Mouse (Mus musculus) spleen, adult 2 months (tissue): ENCODE data around the gene BC025446. TPM values are rescaled to one million over a fixed set of nuclear protein-coding genes. Genes with fewer than 3 reads are reported as not detected.

Experiments used
- DNase-seq, 2 experiments: peaks; one replicate each; pipeline versions ENCODE4 v3.0.0 to v3.0.0-alpha.2; 2012 to 2021; ENCODE audit warnings: low spot score in 2 of 2, low read depth in 1 of 2
- H3K27ac ChIP-seq: fragments of 200-500 bp; 2 replicates; pipeline ENCODE4 v1.5.1; 2012; ENCODE audit warnings: low read length, inconsistent platforms; ENCODE audit not compliant: insufficient read depth
- H3K27me3 ChIP-seq: fragments of 200-500 bp; 2 replicates; pipeline ENCODE4 v1.6.1; 2012; ENCODE audit warnings: mild to moderate bottlenecking, moderate library complexity, low read length, inconsistent platforms; ENCODE audit not compliant: control insufficient read depth, insufficient read depth
- H3K36me3 ChIP-seq: fragments of 200-500 bp; 2 replicates; pipeline ENCODE4 v1.6.1; 2012; ENCODE audit warnings: mild to moderate bottlenecking, low read length, inconsistent platforms; ENCODE audit not compliant: control insufficient read depth, insufficient read depth
- H3K4me1 ChIP-seq: fragments of 200-500 bp; 2 replicates; pipeline ENCODE4 v1.6.1; 2011; ENCODE audit warnings: inconsistent platforms; ENCODE audit not compliant: control insufficient read depth, insufficient read depth, insufficient read length
- H3K4me3 ChIP-seq: fragments of 200-500 bp; 2 replicates; pipeline ENCODE4 v1.5.1; 2011; ENCODE audit warnings: mild to moderate bottlenecking, inconsistent platforms; ENCODE audit not compliant: insufficient read depth, insufficient read length; ENCODE audit errors: extremely low read depth
- CTCF ChIP-seq: fragments of 200-500 bp; IDR thresholded peaks from 2 replicates; pipeline ENCODE4 v1.5.1; 2011; ENCODE audit warnings: mild to moderate bottlenecking, inconsistent platforms; ENCODE audit not compliant: insufficient read depth, insufficient read length, insufficient replicate concordance; ENCODE audit errors: extremely low read depth
- POLR2A ChIP-seq: fragments of 200-500 bp; IDR thresholded peaks from 2 replicates; pipeline ENCODE4 v1.6.1; 2011; ENCODE audit warnings: low read depth, low read length, inconsistent platforms
- WGBS: fragments of 180-500 bp; shearing (Covaris S2); methylation state at CpG from one replicate; pipeline ENCODE4 v1.1.7; 2018; 5-methylcytosine and 5-hydroxymethylcytosine counted together
- polyA plus RNA-seq: library from polyadenylated mRNA; depleted of rRNA; stranded (reverse); fragments of >200 nt; gene quantifications from 2 replicates; pipeline ENCODE4 v1.2.3, GENCODE M21; 2012

BC025446 gene
- polyA plus RNA-seq, 1 experiment: not detected

DNA sequence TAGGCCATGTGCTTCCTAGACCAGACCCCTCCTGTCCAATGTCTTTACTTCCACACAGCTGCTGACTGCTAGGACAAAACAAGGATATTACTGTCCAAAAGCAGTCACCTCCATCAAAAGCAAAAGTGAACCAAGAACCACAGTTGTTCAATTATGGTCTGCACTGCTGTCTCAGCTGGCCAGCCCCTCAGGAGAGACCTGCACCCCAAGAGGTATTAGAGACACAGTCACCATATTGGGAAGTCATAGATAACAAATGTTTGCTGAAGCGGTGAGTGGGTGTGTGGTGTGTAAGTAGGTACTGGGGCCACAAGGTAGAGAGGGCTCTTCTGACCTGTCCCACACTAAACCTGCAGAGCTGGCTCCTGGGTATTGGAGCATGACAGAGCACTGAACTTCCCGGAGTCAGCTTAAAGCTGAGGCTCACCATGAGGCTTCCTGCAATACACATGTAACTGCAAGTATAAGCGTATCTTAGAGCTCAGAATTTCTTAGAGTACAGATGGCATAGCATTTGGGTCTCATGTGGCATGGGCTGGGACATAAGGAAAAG lies 21.6 kb downstream of the BC025446 start:
- TF ChIP-seq CTCF: no peak
- TF ChIP-seq POLR2A: no peak
- 87% methylated on average over 3 of the region's 3 CpGs for WGBS
- H3K4me3 ChIP-seq: no peak overlapping the region
- H3K36me3 ChIP-seq: no peaks in the 10 kb centered on the region
- H3K27me3 ChIP-seq: no peaks in the 10 kb centered on the region
- H3K27ac ChIP-seq: no peak overlapping the region
- DNase-seq: no peak
- no peaks in the 10 kb centered on the region for H3K4me1 ChIP-seq

DNA sequence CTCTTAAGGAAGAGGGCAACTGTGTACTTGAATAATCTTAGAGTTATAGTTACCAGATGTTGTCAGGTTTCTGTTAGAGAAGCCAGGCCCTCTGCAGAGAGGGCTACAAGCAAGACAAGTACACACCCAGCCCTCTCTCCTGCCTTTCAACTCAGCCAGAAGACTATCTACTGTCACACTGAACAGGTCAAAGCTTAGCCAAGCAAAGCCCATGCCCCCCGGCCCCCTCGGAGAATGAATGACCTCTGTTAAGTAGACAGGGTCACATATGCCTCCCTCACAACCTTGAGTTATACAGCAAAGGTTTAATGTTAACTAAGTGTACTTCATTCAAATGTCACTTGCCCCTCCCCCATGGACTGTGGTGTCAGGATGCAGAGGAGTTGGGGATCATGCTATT lies 24.4 kb downstream of the BC025446 start:
- no peak for DNase-seq
- no peak overlapping the region for H3K27ac ChIP-seq
- H3K27me3 ChIP-seq: no peaks in the 10 kb centered on the region
- TF ChIP-seq CTCF (no peak), POLR2A (no peak)
- no peaks in the 10 kb centered on the region for H3K4me1 ChIP-seq
- no peak overlapping the region for H3K4me3 ChIP-seq
- no peaks in the 10 kb centered on the region for H3K36me3 ChIP-seq
- 78% methylated on average over 2 of the region's 2 CpGs for whole genome bisulfite sequencing

DNA sequence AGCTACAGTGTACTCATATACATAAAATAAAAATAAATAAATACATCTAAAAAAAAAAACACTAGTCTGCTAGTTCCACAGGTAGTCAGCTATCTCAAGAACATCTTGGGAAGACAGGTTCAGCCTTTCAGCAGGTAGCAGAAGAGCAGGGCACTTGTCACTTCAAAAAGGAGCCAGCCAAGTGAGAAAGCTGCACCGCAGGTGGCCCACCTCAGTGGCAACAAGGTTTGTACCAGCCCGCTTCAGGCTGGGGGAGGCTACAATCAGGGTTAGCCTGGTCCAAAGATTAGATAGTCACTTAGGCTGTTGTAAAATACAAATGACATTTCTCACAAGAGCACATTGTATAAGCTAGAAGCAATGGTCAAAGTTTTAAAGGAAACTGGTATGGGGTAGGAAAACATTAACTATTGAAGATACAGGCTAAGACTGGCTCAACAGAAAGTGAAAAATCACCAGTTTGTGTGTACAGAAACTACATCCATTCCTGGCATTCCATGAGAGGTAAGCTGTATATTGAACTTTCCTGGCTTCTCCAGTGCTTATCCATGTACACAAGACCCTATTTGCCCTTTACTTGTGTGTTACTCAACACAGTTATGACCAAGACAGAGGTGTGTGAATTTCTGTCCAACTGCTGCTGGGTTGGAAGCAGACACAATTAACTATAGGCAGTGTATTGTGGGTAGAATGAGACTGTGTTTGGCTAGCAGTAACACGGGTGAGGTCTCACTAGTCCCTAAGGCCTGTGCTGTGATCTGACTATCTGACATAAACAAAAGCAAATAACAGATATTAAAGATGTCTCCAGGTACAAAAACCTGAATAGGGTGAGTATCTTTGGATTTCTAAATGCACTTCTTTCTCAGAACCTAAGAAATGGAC lies 26.8 kb downstream of the BC025446 start:
- no peak for DNase-seq
- H3K4me1 ChIP-seq: no peaks in the 10 kb centered on the region
- WGBS: 83% methylated on average over 3 of the region's 3 CpGs
- no peak overlapping the region for H3K27ac ChIP-seq
- H3K4me3 ChIP-seq: no peak overlapping the region
- no peak for TF ChIP-seq POLR2A
- no peak for TF ChIP-seq CTCF
- H3K27me3 ChIP-seq: no peaks in the 10 kb centered on the region
- H3K36me3 ChIP-seq: no peaks in the 10 kb centered on the region

DNA sequence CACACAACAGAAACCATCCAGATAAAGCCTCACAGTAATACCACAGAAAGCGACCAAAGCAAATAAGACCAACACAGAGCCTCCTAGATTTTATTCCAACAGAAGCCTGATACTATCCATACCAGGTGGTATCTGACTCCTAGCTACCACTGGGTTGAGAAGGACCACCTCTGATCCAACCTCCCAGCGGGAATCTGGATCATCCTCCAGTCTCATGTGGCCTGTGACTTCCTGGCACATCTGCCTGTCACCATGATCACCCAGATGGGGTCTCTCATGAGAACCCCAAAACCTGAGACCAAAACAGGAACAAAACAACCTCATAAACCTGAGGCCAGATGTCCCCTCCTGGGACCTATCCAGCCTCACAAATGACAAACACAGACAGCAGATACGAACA lies 38.5 kb downstream of the BC025446 start:
- Histone ChIP-seq H3K4me1 (no peaks in the 10 kb centered on the region), H3K36me3 (no peaks in the 10 kb centered on the region), H3K27ac (no peak overlapping the region), H3K27me3 (no peaks in the 10 kb centered on the region), H3K4me3 (no peak overlapping the region)
- no peak for DNase-seq
- 85% methylated on average over 3 of the region's 3 CpGs for WGBS
- TF ChIP-seq POLR2A: no peak
- no peak for TF ChIP-seq CTCF

DNA sequence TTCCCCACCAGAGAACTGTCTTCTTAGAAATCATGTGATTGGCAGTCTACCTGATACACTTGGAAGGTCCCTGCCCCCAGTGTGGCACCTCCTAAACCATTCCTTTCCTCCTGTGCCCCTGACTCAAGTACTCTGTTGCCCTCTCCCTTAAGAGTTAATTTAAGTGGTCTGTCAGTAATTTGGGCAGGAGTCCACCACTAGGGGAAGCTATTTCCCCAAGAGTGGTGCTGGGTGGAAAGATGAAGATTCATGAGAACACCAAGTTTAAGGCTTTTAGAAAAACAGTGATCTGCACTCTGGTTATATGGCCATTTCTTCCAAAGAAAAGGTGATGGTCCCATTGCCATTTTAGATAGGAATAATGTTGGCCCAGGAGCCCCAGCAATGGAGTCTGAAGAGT lies 49.7 kb downstream of the BC025446 start:
- H3K4me1 ChIP-seq: no peaks in the 10 kb centered on the region
- no peaks in the 10 kb centered on the region for H3K27me3 ChIP-seq
- H3K27ac ChIP-seq: no peak overlapping the region
- no peak overlapping the region for H3K4me3 ChIP-seq
- no peaks in the 10 kb centered on the region for H3K36me3 ChIP-seq
- TF ChIP-seq CTCF (no peak), POLR2A (no peak)
- no peak for DNase-seq

DNA sequence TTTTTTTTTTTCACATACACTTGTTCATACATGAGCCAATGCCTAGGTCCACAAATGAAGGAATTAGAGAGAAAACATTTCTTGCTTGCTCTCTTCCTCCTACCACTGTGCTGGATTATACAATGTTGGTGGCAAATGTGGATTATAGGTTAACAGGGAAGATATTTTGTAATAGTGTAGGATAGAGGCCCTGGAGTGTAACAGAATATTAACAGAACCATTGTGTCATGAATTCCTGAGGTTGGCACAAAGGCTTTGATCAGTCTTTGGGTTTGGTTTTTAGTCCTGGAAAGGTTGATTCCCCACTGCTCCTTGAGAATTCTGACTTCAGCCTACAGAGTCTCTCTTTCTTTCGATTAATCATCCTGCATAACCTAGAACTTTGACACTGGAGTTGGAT lies 50.5 kb downstream of the BC025446 start:
- H3K4me1 ChIP-seq: no peaks in the 10 kb centered on the region
- no peaks in the 10 kb centered on the region for H3K27me3 ChIP-seq
- no peak overlapping the region for H3K27ac ChIP-seq
- H3K36me3 ChIP-seq: no peaks in the 10 kb centered on the region
- 55% methylated on average over 1 of the region's 1 CpGs for WGBS
- no peak overlapping the region for H3K4me3 ChIP-seq
- TF ChIP-seq CTCF: no peak
- no peak for TF ChIP-seq POLR2A
- no peak for DNase-seq

DNA sequence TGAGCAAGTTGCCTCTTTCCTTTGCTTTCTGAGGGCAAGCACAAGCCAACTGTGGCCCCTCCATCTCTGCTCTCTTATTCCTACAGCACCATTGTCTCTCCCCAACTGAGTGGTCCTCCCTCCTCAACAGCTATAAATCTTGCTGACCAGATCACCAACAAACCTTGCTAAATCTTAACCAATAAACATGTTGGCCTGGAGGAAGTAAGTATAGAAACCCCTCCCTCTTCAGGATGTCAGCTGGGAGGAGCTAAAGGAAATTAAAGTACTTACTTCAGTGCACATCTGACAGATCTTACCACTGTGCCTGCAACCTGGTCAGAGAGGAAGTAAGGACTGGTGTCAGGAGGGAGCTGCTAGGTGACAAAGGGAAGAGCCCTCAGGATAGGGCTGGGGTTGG lies 51.9 kb downstream of the BC025446 start, which contains the start of gene Ly6f:
Ly6f (plus strand) TSS at position 301 of the 400 bp plus-strand sequence.
- Histone ChIP-seq H3K4me1 (no peaks in the 10 kb centered on the region), H3K36me3 (no peaks in the 10 kb centered on the region), H3K27me3 (no peaks in the 10 kb centered on the region), H3K27ac (no peak within 1 kb of the TSS), H3K4me3 (no peak within 1 kb of the TSS)
- no peak for DNase-seq
- no peak for TF ChIP-seq POLR2A
- no peak for TF ChIP-seq CTCF
